Mouse (Mus musculus): Measurements from ENCODE around the gene Mnd1.

DNA sequence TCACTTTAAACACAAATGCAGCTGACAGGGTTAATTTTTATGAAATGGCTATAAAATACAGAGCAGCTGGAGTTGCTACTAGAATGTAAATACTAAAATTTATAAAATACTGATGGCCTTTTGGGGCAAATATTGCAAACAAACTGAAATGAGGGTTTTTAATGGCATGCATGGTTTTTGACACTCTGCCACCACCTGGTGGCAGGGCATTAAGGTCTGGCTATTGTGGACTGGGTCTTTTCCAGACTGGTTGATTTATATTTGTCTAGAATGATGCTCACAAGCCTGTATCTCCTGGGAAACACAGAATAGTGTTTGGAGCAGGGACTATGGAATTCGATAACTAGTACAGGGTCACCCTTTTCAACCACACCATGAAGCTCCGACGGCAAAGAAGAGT, 32.1 kb downstream of the Mnd1 start:
- TF ChIP-seq CTCF (IDR thresholded peaks at IDR 0.05; ENCODE audit: low read depth): peak; percentile 68
- TF ChIP-seq EP300 (IDR thresholded peaks at IDR 0.05; ENCODE audit: low read depth): no peak
